Mouse (Mus musculus): ENCODE results near the gene C1qtnf5.

DNA sequence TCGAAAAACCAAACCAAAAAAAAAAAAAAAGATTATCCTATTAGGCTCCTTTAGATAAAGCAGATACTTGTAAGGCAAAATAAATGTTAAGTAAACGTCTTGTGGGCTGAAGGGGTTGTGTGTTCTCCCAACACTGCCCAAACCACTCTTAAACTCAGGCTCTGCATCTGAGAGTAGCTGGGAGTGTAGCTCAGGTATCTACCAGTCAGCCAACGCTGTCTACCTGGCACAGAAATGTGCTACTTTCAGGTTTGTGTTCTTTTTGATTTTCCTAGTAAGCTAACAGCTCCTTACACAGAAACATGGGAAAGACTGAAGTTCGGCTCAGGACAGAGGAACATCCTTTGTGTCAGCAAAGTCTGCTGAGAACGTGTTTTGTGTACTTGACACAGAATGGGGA, 25.2 kb downstream of the C1qtnf5 start:
- TF ChIP-seq CTCF (IDR thresholded peaks at IDR 0.05; ENCODE audit: extremely low read depth, insufficient read length, insufficient replicate concordance, low read depth, low read length) (no peak), POLR2A (IDR thresholded peaks at IDR 0.05; ENCODE audit: low read depth, low read length) (no peak)

Data from small intestine, adult 2 months (tissue).